Mouse (Mus musculus) myocyte (in vitro differentiated cells): ENCODE data around the gene Adgrl2.

Experiments
- MAX ChIP-seq: IDR thresholded peaks from one replicate; pipeline ENCODE4 v1.6.1; 2011; ENCODE audit warnings: low read depth, mild to moderate bottlenecking, control low read depth
- MYOD1 ChIP-seq, 3 experiments: IDR thresholded peaks; one replicate each; pipeline ENCODE4 v1.6.1; 2011; ENCODE audit warnings: control low read depth in 2 of 3, low read depth in 2 of 3, mild to moderate bottlenecking in 2 of 3, moderate library complexity in 1 of 3; ENCODE audit not compliant: insufficient read length in 2 of 3, control insufficient read depth in 1 of 3
- POLR2A ChIP-seq: IDR thresholded peaks from one replicate; pipeline ENCODE4 v1.6.1; 2011; ENCODE audit warnings: low read depth, mild to moderate bottlenecking, control low read depth, moderate library complexity; ENCODE audit not compliant: insufficient read length
- TCF12 ChIP-seq: IDR thresholded peaks from one replicate; pipeline ENCODE4 v1.6.1; 2011; ENCODE audit warnings: mild to moderate bottlenecking, control low read depth; ENCODE audit not compliant: poor library complexity, insufficient read depth, severe bottlenecking
- USF1 ChIP-seq: IDR thresholded peaks from one replicate; pipeline ENCODE4 v1.6.1; 2011; ENCODE audit warnings: low read depth, mild to moderate bottlenecking, control low read depth, moderate library complexity

GRCm38 (mm10) chr3:148917837-148918236, 72.5 kb downstream of the Adgrl2 start:
- TF ChIP-seq POLR2A: no peak
- no peak for TF ChIP-seq USF1
- no peak for TF ChIP-seq MAX
- no peak for TF ChIP-seq TCF12
- no peak for TF ChIP-seq MYOD1 (IDR thresholded peaks at IDR 0.05; ENCODE audit: control insufficient read depth in 1 of 3, insufficient read length in 2 of 3, low read depth in 2 of 3)
